Mouse (Mus musculus) bone marrow, adult 2 months (tissue): ENCODE measurements around the gene Nr1h2.

Experiments used
- CTCF ChIP-seq: fragments of 200-500 bp; IDR thresholded peaks from 2 replicates; pipeline ENCODE4 v1.5.1; 2011; ENCODE audit warnings: low read length, control low read depth; ENCODE audit not compliant: control insufficient read depth, insufficient read depth
- POLR2A ChIP-seq: fragments of 200-500 bp; IDR thresholded peaks from 2 replicates; pipeline ENCODE4 v1.6.1; 2011; ENCODE audit warnings: low read depth, mild to moderate bottlenecking, control low read depth, low read length, borderline replicate concordance; ENCODE audit not compliant: control insufficient read depth

GRCm38 (mm10) chr7:44546274-44546673 lies 7.5 kb downstream of the Nr1h2 start:
- no peak for TF ChIP-seq POLR2A
- no peak for TF ChIP-seq CTCF
